Mouse (Mus musculus): ENCODE data around the gene Lin7a.

GRCm38 (mm10) chr10:107271321-107272130 is at the start of gene Lin7a:
- TF ChIP-seq CTCF (conservative IDR thresholded peaks at IDR 0.05; ENCODE audit: low read length) (no peak), POU5F1 (IDR thresholded peaks at IDR 0.05; ENCODE audit: borderline replicate concordance, low read length) (no peak)
